Mouse (Mus musculus) hindlimb bud, embryonic 11.5 days (tissue): ENCODE results near the gene Ceacam5.

Experiments used
- DNase-seq: peaks from one replicate; pipeline ENCODE4 v3.0.0-alpha.2; 2012; ENCODE audit warnings: low read depth, low spot score; ENCODE audit errors: extremely low spot score

Gene Ceacam5

DNA sequence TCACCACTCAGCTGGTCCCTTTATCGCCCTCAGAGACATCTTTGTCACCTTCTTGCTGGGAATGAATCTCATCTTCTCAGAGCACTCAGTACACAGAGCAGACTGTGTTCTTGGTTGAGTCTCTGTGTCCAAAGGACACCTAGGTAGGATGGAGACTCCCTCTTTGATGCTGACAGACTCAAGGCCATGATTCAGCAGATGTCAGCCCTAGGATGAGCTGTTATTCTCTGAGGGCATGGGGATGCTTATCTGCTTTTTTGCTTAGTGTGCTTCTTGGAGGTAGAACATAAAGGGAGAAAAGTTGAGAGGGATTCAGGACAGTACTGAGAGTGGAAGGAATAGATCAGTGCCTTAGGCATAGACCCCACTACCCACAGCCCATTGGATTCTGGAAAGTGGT, at the start of gene Ceacam5:
Gene Ceacam5 (plus strand): TSS at position 301 of the 400 bp plus-strand sequence.
- no peak for DNase-seq
